Mouse (Mus musculus): Measurements from ENCODE around the gene Lpxn.

Lpxn gene

GRCm38 (mm10) chr19:12795511-12796327 lies at the start of gene Lpxn, which contains the start of gene Zfp91:
TSS of gene Lpxn (plus strand) at chr19:12796193.
TSS of gene Zfp91 (minus strand) at chr19:12796126.
- peak; percentile 99 for DNase-seq (ENCODE audit: low read depth, low spot score)

GRCm38 (mm10) chr19:12756286-12756685 lies 39.7 kb upstream of the Lpxn start:
- no peak for DNase-seq (ENCODE audit: low read depth, low spot score)

- DNase-seq (ENCODE audit: low read depth, low spot score), result no peak
Observed at GRCm38 (mm10) chr19:12758936-12759478, 37.0 kb upstream of the Lpxn start.

GRCm38 (mm10) chr19:12759656-12760055 lies 36.3 kb upstream of the Lpxn start:
- DNase-seq (ENCODE audit: low read depth, low spot score), result no peak

- peak; percentile 29 for DNase-seq (ENCODE audit: low read depth, low spot score)
Observed at GRCm38 (mm10) chr19:12762212-12763130, 33.5 kb upstream of the Lpxn start.

- DNase-seq (ENCODE audit: low read depth, low spot score), result no peak
Observed at GRCm38 (mm10) chr19:12765308-12765707, 30.7 kb upstream of the Lpxn start, which contains the start of gene Cntf. TSS of gene Cntf (minus strand) at chr19:12765632.

GRCm38 (mm10) chr19:12770888-12771287 lies 25.1 kb upstream of the Lpxn start:
- no peak for DNase-seq (ENCODE audit: low read depth, low spot score)

GRCm38 (mm10) chr19:12780437-12780836 lies 15.6 kb upstream of the Lpxn start:
- DNase-seq (ENCODE audit: low read depth, low spot score), result no peak

- DNase-seq (ENCODE audit: low read depth, low spot score), result no peak
Observed at GRCm38 (mm10) chr19:12786803-12787395, 9.1 kb upstream of the Lpxn start.

- DNase-seq (ENCODE audit: low read depth, low spot score), result no peak
Observed at GRCm38 (mm10) chr19:12787721-12788120, 8.3 kb upstream of the Lpxn start.

GRCm38 (mm10) chr19:12792374-12792773 lies 3.6 kb upstream of the Lpxn start:
- no peak for DNase-seq (ENCODE audit: low read depth, low spot score)

GRCm38 (mm10) chr19:12794056-12795044 lies 1.6 kb upstream of the Lpxn start:
- peak; percentile 93 for DNase-seq (ENCODE audit: low read depth, low spot score)

- DNase-seq (ENCODE audit: low read depth, low spot score), result no peak
Observed at GRCm38 (mm10) chr19:12795110-12795509, 883 bp upstream of the Lpxn start.

- DNase-seq (ENCODE audit: low read depth, low spot score), result peak; percentile 94
Observed at GRCm38 (mm10) chr19:12796328-12796931, 437 bp downstream of the Lpxn start.

- DNase-seq (ENCODE audit: low read depth, low spot score), result peak; percentile 63
Observed at GRCm38 (mm10) chr19:12797071-12797470, 1.1 kb downstream of the Lpxn start.

- peak; percentile 71 for DNase-seq (ENCODE audit: low read depth, low spot score)
Observed at GRCm38 (mm10) chr19:12798404-12798803, 2.4 kb downstream of the Lpxn start.

GRCm38 (mm10) chr19:12799081-12799480 lies 3.1 kb downstream of the Lpxn start:
- DNase-seq (ENCODE audit: low read depth, low spot score), result peak; percentile 7

GRCm38 (mm10) chr19:12800621-12801020 lies 4.6 kb downstream of the Lpxn start:
- DNase-seq (ENCODE audit: low read depth, low spot score), result peak; percentile 28

- DNase-seq (ENCODE audit: low read depth, low spot score), result peak; percentile 33
Observed at GRCm38 (mm10) chr19:12801046-12801445, 5.1 kb downstream of the Lpxn start.

- DNase-seq (ENCODE audit: low read depth, low spot score), result no peak
Observed at GRCm38 (mm10) chr19:12802830-12803229, 6.8 kb downstream of the Lpxn start.
